Mouse (Mus musculus): ENCODE results near the gene Icam2.

- no peak for TF ChIP-seq GATA1 (IDR thresholded peaks at IDR 0.05; ENCODE audit: borderline replicate concordance, low read length)
- TF ChIP-seq FLI1 (IDR thresholded peaks at IDR 0.05; ENCODE audit: low read length) = no peak
Measured at GRCm38 (mm10) chr11:106437543-106437942, 49.7 kb upstream of the Icam2 start.
